Mouse (Mus musculus) erythroblast, embryonic 14.5 days (primary cell): ENCODE measurements at regions not wholly inside any gene's neighbourhood (a gene's known extent, or its start where the extent isn't known, plus 50 kb on each side); places are given as distances from the start of the nearest gene placed in this dataset.

ENCODE experiments used
- GATA1 ChIP-seq: IDR thresholded peaks from 2 replicates; pipeline ENCODE4 v1.6.1; 2012; ENCODE audit warnings: low read length, inconsistent platforms, mixed read lengths
- TAL1 ChIP-seq: IDR thresholded peaks from 3 replicates; pipeline ENCODE4 v1.6.1; 2012; ENCODE audit warnings: low read length, inconsistent platforms, mixed read lengths

DNA sequence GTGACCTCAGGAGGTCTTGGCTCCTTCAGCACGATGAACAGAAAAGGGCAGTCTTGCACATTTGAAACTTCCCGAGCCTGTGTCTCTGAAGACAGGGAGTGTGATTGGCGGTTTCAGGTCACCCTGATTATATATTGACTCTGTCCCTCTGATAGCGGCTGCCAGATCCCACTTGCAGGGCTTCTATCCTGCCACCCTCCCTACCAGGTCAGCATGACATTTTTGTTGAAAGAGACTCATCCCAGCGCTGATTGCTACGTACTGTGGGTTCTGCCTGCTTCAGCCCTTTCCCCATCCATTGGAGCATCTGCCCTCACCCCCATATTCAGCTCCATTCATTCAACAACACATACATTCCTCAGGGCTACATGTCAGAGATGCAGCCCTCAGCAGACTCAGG lies 466.7 kb downstream of the Etnk1 start:
- TF ChIP-seq GATA1 (no peak), TAL1 (no peak)
